Mouse (Mus musculus) spleen, embryonic (tissue): Measurements from ENCODE around the gene Amer3.
"Not testable (repeated sequence)": the region's sequence is repeated elsewhere in the genome, so short reads cannot be mapped to it uniquely, and the experiment has no call there.

Experiments
- CTCF ChIA-PET: fragments of 350-600 bp; sonication (Branson Sonifier 250); formaldehyde crosslinking; loops from one replicate; lab custom pipeline; 2022; lab: Charles Lee

The Amer3 gene

DNA sequence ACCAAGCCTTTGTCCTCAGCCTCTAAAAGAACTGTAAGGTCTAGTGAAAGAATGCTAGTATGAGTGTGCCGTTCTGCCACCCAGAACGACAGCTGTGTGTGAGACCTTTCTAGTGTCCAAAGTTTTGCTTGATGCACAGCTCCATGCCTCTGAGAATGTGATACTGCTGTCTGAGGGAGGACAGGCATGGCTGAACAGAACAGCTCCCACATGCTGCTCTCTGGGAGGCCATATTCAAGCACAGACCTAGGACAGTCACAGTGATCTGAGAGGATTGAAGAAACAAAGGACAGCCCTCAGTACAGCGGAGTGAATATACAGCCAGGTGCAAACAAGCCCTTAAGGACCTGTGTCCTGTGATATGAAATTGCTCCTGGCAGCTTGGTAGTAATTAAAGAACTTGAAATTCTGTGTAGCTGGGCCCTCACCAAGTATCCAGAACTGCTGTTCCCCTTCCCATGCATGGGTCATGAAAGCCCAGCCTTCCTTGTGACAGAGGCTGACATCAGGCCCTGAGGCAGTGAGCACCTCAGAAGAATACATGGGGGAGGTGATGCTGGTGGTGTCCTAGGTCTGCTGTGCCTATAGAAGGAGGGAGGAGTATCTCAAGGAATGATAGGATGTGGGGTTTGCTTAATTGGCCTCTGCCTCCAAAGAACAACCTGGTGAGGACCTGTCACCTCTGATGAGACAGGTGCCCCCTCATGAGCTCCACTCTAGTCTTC lies 22.0 kb downstream of the Amer3 start:
- CTCF ChIA-PET = interaction anchor here (0.6 kb wide), 1 partner anchor 1313 kb away, joined by 5 read pairs; no protein-coding TSS in a partner anchor

DNA sequence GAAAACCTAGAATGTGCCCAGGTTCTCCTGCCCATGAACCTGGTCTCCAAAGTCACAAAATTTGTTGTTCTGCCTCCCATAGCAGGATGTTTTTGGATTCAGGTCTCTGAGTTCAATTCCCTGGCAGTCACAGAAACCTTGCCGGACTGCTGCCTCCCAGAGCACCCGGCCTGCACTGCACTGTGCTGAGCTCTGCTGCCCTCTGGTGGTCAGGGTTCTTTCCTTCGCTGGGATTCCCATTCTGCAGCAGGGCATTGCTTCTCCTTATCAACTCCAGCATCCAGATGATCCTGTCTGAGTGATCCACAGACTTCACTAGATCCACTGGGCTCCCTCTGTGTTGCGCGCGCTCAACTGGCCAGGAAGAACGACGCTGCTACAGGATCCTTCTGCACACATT lies 22.9 kb downstream of the Amer3 start:
- CTCF ChIA-PET = interaction anchor here (1.0 kb wide), 1 partner anchor 385 kb away, joined by 3 read pairs; no protein-coding TSS in a partner anchor

DNA sequence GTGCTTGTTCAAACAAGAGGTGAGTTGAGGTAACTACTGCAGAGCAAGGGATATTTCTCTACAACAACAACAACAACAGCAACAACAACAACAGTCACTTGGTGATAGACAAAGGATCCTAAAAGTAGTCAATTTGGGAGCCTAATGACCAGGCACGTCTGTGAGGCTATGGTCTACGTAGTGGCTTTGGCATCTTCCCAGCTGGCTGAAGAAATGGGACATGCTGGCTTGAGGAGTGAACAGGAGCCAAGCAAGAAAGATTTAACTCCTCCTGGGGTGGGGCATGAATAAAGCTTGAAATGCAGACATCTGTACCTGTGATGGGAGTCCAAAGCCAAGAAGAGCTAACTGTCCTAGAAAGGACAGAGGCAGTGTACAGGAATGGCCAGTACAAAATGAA lies 34.3 kb downstream of the Amer3 start:
- CTCF ChIA-PET = no interaction called here

DNA sequence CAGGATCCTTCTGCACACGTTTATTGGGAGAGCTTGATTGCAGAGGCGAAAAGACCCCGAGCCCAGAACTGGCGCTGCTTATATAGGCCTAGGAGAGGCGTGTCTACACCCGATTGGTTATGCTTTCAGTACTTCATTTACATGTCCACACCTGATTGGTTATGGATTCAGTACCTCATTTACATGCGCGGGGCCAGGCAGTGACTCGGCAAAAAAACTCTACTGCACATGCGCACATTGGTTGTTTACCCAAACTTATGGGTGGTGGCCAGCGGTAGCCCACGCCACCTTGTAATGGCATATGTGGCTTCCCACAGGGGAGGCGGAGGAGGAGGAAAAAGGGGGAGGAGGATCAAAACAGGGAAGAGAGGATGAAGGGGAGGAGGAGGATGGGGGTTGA lies 40.7 kb downstream of the Amer3 start:
- CTCF ChIA-PET = not testable (repeated sequence)

DNA sequence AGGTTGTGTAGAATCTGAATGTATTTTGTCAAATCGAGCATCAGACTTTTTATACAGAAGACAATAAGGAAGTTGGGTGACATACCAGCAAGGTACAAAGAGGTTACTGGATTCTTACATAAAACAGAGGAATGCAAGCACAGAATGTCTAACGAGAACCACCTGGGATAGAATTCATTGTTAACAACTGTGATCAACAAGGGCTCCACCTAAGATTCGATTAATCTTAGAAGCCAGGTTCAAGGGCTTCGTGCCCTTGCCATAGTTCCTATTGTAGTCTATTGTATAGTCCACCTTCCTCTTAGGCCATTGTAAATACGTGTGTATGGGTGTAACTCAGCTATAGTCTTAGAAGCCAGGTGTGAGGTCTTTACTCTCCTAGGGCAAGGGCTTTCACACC lies 41.3 kb downstream of the Amer3 start:
- CTCF ChIA-PET = not testable (repeated sequence)

- CTCF ChIA-PET = no interaction called here
These were observed 56.3 kb downstream of the Amer3 start for GRCm38 (mm10) chr1:34635711-34636110.
